Mouse (Mus musculus): ENCODE measurements at regions not wholly inside any gene's neighbourhood (a gene's known extent, or its start where the extent isn't known, plus 50 kb on each side); places are given as distances from the start of the nearest gene placed in this dataset.
A peak's percentile ranks its signal among the peaks of the same experiment; 100 is the strongest.

- H3K4me1 ChIP-seq (replicated peaks; ENCODE audit: control insufficient read depth, insufficient read depth, low read length) = no peaks in the 10 kb centered on the region
- H3K4me2 ChIP-seq (ENCODE audit: low read length) = no peak overlapping the region
- 70% methylated on average over 5 of the region's 5 CpGs for WGBS
- no peak overlapping the region for H3K27ac ChIP-seq (ENCODE audit: low read length)
- H3K9ac ChIP-seq (replicated peaks; ENCODE audit: low read depth, low read length) = no peak overlapping the region
- no peaks in the 10 kb centered on the region for H3K27me3 ChIP-seq (replicated peaks; ENCODE audit: control insufficient read depth, insufficient read depth, low read length)
- no peaks in the 10 kb centered on the region for H3K9me3 ChIP-seq (ENCODE audit: control insufficient read depth, low read length)
- H3K4me3 ChIP-seq (replicated peaks; ENCODE audit: low read length) = no peak overlapping the region
- H3K36me3 ChIP-seq (ENCODE audit: control insufficient read depth, insufficient read depth) = no peaks in the 10 kb centered on the region
- no peak for ATAC-seq
Observed at GRCm38 (mm10) chr11:114554576-114554975, 113.7 kb upstream of the Rpl38 start.

GRCm38 (mm10) chr11:114553992-114554391 lies 114.3 kb upstream of the Rpl38 start:
- Histone ChIP-seq H3K36me3 (ENCODE audit: control insufficient read depth, insufficient read depth) (no peaks in the 10 kb centered on the region), H3K27me3 (replicated peaks; ENCODE audit: control insufficient read depth, insufficient read depth, low read length) (no peaks in the 10 kb centered on the region), H3K27ac (ENCODE audit: low read length) (no peak overlapping the region), H3K9me3 (ENCODE audit: control insufficient read depth, low read length) (no peaks in the 10 kb centered on the region), H3K4me3 (replicated peaks; ENCODE audit: low read length) (no peak overlapping the region), H3K9ac (replicated peaks; ENCODE audit: low read depth, low read length) (no peak overlapping the region), H3K4me1 (replicated peaks; ENCODE audit: control insufficient read depth, insufficient read depth, low read length) (no peaks in the 10 kb centered on the region), H3K4me2 (ENCODE audit: low read length) (no peak overlapping the region)
- no peak for ATAC-seq
- WGBS = 66% methylated on average over 13 of the region's 13 CpGs

- ATAC-seq = no peak
Observed at GRCm38 (mm10) chr11:114552176-114552575, 116.1 kb upstream of the Rpl38 start.

GRCm38 (mm10) chr11:114551262-114551661 lies 117.1 kb upstream of the Rpl38 start:
- Histone ChIP-seq H3K9me3 (ENCODE audit: control insufficient read depth, low read length) (no peaks in the 10 kb centered on the region), H3K27ac (ENCODE audit: low read length) (no peak overlapping the region), H3K4me3 (replicated peaks; ENCODE audit: low read length) (no peak overlapping the region), H3K27me3 (replicated peaks; ENCODE audit: control insufficient read depth, insufficient read depth, low read length) (no peaks in the 10 kb centered on the region), H3K4me2 (ENCODE audit: low read length) (no peak overlapping the region), H3K36me3 (ENCODE audit: control insufficient read depth, insufficient read depth) (no peaks in the 10 kb centered on the region), H3K9ac (replicated peaks; ENCODE audit: low read depth, low read length) (no peak overlapping the region), H3K4me1 (replicated peaks; ENCODE audit: control insufficient read depth, insufficient read depth, low read length) (no peaks in the 10 kb centered on the region)
- no peak for ATAC-seq
- 93% methylated on average over 4 of the region's 4 CpGs for WGBS

More at GRCm38 (mm10) chr11:114552176-114552575, 116.1 kb upstream of the Rpl38 start:
- no peak overlapping the region for H3K27ac ChIP-seq (ENCODE audit: low read length)
- WGBS = 88% methylated on average over 7 of the region's 7 CpGs
- no peaks in the 10 kb centered on the region for H3K4me1 ChIP-seq (replicated peaks; ENCODE audit: control insufficient read depth, insufficient read depth, low read length)
- H3K4me2 ChIP-seq (ENCODE audit: low read length) = no peak overlapping the region
- H3K9me3 ChIP-seq (ENCODE audit: control insufficient read depth, low read length) = no peaks in the 10 kb centered on the region
- H3K4me3 ChIP-seq (replicated peaks; ENCODE audit: low read length) = no peak overlapping the region
- no peak overlapping the region for H3K9ac ChIP-seq (replicated peaks; ENCODE audit: low read depth, low read length)
- no peaks in the 10 kb centered on the region for H3K27me3 ChIP-seq (replicated peaks; ENCODE audit: control insufficient read depth, insufficient read depth, low read length)
- no peaks in the 10 kb centered on the region for H3K36me3 ChIP-seq (ENCODE audit: control insufficient read depth, insufficient read depth)

- Histone ChIP-seq H3K27me3 (replicated peaks; ENCODE audit: control insufficient read depth, insufficient read depth, low read length) (no peaks in the 10 kb centered on the region), H3K9me3 (ENCODE audit: control insufficient read depth, low read length) (no peaks in the 10 kb centered on the region), H3K4me2 (ENCODE audit: low read length) (no peak overlapping the region), H3K27ac (ENCODE audit: low read length) (no peak overlapping the region), H3K9ac (replicated peaks; ENCODE audit: low read depth, low read length) (no peak overlapping the region), H3K36me3 (ENCODE audit: control insufficient read depth, insufficient read depth) (no peaks in the 10 kb centered on the region), H3K4me3 (replicated peaks; ENCODE audit: low read length) (no peak overlapping the region), H3K4me1 (replicated peaks; ENCODE audit: control insufficient read depth, insufficient read depth, low read length) (peaks cover 4% of the 10 kb centered on the region; the same call in 1 of the 2 replicates)
- no peak for ATAC-seq
- 69% methylated on average over 5 of the region's 5 CpGs for WGBS
Observed at GRCm38 (mm10) chr11:114548658-114549057, 119.7 kb upstream of the Rpl38 start.

GRCm38 (mm10) chr11:114544212-114544611 lies 124.1 kb upstream of the Rpl38 start:
- H3K9ac ChIP-seq (replicated peaks; ENCODE audit: low read depth, low read length) = no peak overlapping the region
- no peak overlapping the region for H3K4me2 ChIP-seq (ENCODE audit: low read length)
- no peaks in the 10 kb centered on the region for H3K27me3 ChIP-seq (replicated peaks; ENCODE audit: control insufficient read depth, insufficient read depth, low read length)
- no peaks in the 10 kb centered on the region for H3K9me3 ChIP-seq (ENCODE audit: control insufficient read depth, low read length)
- H3K36me3 ChIP-seq (ENCODE audit: control insufficient read depth, insufficient read depth) = no peaks in the 10 kb centered on the region
- peak; percentile 52 for ATAC-seq
- 58% methylated on average over 3 of the region's 3 CpGs for WGBS
- H3K4me1 ChIP-seq (replicated peaks; ENCODE audit: control insufficient read depth, insufficient read depth, low read length) = peaks cover 4% of the 10 kb centered on the region; the same call in 1 of the 2 replicates
- no peak overlapping the region for H3K4me3 ChIP-seq (replicated peaks; ENCODE audit: low read length)
- no peak overlapping the region for H3K27ac ChIP-seq (ENCODE audit: low read length)

- H3K27me3 ChIP-seq (replicated peaks; ENCODE audit: control insufficient read depth, insufficient read depth, low read length) = no peaks in the 10 kb centered on the region
- no peak overlapping the region for H3K27ac ChIP-seq (ENCODE audit: low read length)
- H3K4me2 ChIP-seq (ENCODE audit: low read length) = no peak overlapping the region
- peaks cover 13% of the 10 kb centered on the region for H3K4me1 ChIP-seq (replicated peaks; ENCODE audit: control insufficient read depth, insufficient read depth, low read length)
- no peaks in the 10 kb centered on the region for H3K36me3 ChIP-seq (ENCODE audit: control insufficient read depth, insufficient read depth)
- no peak overlapping the region for H3K4me3 ChIP-seq (replicated peaks; ENCODE audit: low read length)
- no peak overlapping the region for H3K9ac ChIP-seq (replicated peaks; ENCODE audit: low read depth, low read length)
- ATAC-seq = no peak
- 79% methylated on average over 8 of the region's 8 CpGs for WGBS
- H3K9me3 ChIP-seq (ENCODE audit: control insufficient read depth, low read length) = no peaks in the 10 kb centered on the region
Observed at GRCm38 (mm10) chr11:114542167-114542566, 126.2 kb upstream of the Rpl38 start.

- Histone ChIP-seq H3K9ac (replicated peaks; ENCODE audit: low read depth, low read length) (no peak overlapping the region), H3K4me2 (ENCODE audit: low read length) (no peak overlapping the region), H3K4me3 (replicated peaks; ENCODE audit: low read length) (no peak overlapping the region), H3K36me3 (ENCODE audit: control insufficient read depth, insufficient read depth) (no peaks in the 10 kb centered on the region), H3K9me3 (ENCODE audit: control insufficient read depth, low read length) (no peaks in the 10 kb centered on the region; the same call in 1 of the 2 replicates), H3K27ac (ENCODE audit: low read length) (no peak overlapping the region), H3K4me1 (replicated peaks; ENCODE audit: control insufficient read depth, insufficient read depth, low read length) (peaks cover 22% of the 10 kb centered on the region), H3K27me3 (replicated peaks; ENCODE audit: control insufficient read depth, insufficient read depth, low read length) (no peaks in the 10 kb centered on the region)
- 77% methylated on average over 3 of the region's 3 CpGs for WGBS
- ATAC-seq = no peak
Observed at GRCm38 (mm10) chr11:114540503-114540902, 127.8 kb upstream of the Rpl38 start.

GRCm38 (mm10) chr11:114536616-114537493 lies 131.5 kb upstream of the Rpl38 start:
- no peak overlapping the region for H3K4me3 ChIP-seq (replicated peaks; ENCODE audit: low read length)
- H3K27ac ChIP-seq (ENCODE audit: low read length) = peak overlapping the region; percentile 78
- H3K9ac ChIP-seq (replicated peaks; ENCODE audit: low read depth, low read length) = peak overlapping the region; percentile 22; the same call in 1 of the 2 replicates
- peak overlapping the region; percentile 16; the same call in 1 of the 2 replicates for H3K4me2 ChIP-seq (ENCODE audit: low read length)
- H3K36me3 ChIP-seq (ENCODE audit: control insufficient read depth, insufficient read depth) = no peaks in the 10 kb centered on the region
- 10% methylated on average over 13 of the region's 13 CpGs for WGBS
- H3K4me1 ChIP-seq (replicated peaks; ENCODE audit: control insufficient read depth, insufficient read depth, low read length) = peaks cover 24% of the 10 kb centered on the region
- H3K9me3 ChIP-seq (ENCODE audit: control insufficient read depth, low read length) = no peaks in the 10 kb centered on the region; the same call in 1 of the 2 replicates
- H3K27me3 ChIP-seq (replicated peaks; ENCODE audit: control insufficient read depth, insufficient read depth, low read length) = no peaks in the 10 kb centered on the region
- ATAC-seq = peak; percentile 88
